Mouse (Mus musculus): ENCODE measurements around the gene Gm3468. TPM values are rescaled to one million over a fixed set of nuclear protein-coding genes. Genes with fewer than 3 reads are reported as not detected.
"Not testable (repeated sequence)": the region's sequence is repeated elsewhere in the genome, so short reads cannot be mapped to it uniquely, and the experiment has no call there.

Gene Gm3468
- polyA plus RNA-seq (2012; rRNA removed): 0.09 and 0.11 TPM in 2 replicates

DNA sequence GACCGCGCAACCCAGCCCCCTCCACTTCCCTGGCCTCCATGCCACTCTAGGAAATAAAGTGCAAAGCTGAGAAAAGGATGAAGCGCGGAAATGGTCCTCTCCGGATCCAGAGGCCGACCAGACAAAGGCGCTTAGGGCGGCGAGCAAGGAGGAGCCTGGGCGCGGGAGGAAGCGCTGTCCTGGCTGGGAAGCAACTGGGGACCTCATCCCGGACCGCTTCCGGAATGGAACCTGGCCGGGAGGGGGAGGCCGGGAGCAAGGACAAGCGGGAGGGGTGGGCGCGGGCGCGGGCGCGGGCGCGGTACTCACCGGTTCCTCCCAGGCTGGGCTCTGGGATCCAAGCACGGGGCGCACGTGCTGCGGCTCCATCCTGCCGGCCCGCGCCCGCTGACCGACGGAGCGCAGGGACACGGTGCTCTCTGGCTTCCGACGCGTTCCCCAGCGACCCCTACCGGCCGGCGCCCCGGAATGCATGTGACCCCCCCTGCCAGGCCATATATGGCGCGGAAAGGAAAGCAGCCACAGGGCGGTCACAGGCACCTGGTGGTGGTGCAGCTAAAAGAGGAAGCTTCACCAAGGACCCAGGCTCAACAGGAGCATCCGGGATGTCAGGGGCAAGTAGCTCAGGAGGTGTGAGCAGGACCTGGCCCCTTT lies at the start of gene Gm3468:
TSS of gene Gm3468 (minus strand) at position 394 of the 654 bp plus-strand sequence.
- H3K27me3 ChIP-seq (ENCODE audit: control insufficient read depth, insufficient read depth, low read length); H3K27ac ChIP-seq (ENCODE audit: insufficient read depth, low read length); DNase-seq (ENCODE audit: low read depth in 1 of 2, low spot score in 2 of 2); H3K4me3 ChIP-seq (ENCODE audit: extremely low read depth, insufficient read depth, insufficient read length); H3K4me1 ChIP-seq (ENCODE audit: control insufficient read depth, insufficient read depth, insufficient read length); H3K36me3 ChIP-seq (ENCODE audit: control insufficient read depth, insufficient read depth, low read length): not testable (repeated sequence)
- WGBS: 4% methylated on average over 40 of the region's 51 CpGs

DNA sequence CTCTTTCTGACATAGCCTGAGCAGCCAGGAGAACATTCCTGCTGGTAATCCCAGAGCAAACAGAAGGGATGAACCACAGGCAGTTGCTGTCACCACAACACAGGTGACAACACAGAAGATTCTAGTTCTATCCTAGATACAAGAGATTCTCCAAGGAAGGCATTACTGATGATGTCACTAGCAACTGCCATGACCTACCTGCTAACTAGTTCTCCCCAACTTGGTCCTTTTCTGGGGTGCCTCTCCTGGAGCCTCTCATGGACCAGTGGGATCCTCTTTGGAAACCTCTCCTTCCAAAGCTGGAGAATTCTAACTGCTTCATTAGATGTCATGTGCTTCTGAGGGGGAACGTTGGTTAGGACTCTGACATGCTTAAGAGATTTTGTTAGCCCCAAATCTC lies 17.2 kb upstream of the Gm3468 start, which contains the start of gene Gm3476:
TSS of gene Gm3476 (minus strand) at position 101 of the 400 bp plus-strand sequence.
- no CpG with 5 or more reads among the region's 1 CpGs for WGBS
- not testable (repeated sequence) for H3K4me1 ChIP-seq (ENCODE audit: control insufficient read depth, insufficient read depth, insufficient read length); H3K27me3 ChIP-seq (ENCODE audit: control insufficient read depth, insufficient read depth, low read length); H3K27ac ChIP-seq (ENCODE audit: insufficient read depth, low read length); H3K4me3 ChIP-seq (ENCODE audit: extremely low read depth, insufficient read depth, insufficient read length); DNase-seq (ENCODE audit: low read depth in 1 of 2, low spot score in 2 of 2); H3K36me3 ChIP-seq (ENCODE audit: control insufficient read depth, insufficient read depth, low read length)

DNA sequence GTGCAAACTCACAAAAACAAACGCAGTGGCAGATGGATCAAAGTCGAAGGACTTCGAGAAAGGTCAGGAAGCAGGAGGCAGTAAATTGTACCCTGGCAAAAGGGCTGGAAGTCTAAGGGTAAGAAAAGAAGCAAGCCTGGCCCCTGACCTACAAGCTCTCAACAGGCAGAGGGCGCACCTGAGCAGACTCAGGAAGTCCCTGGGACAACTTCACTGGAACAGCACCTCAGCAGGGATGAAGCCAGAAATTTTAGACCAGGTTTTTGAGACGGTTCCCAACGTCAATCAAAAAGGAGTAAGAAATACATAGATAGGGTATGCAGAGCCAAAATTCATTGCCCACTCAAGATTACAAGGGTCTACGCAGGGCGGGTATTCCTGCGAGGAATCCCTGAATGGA lies 965 bp downstream of the Gm3468 start:
- H3K36me3 ChIP-seq (ENCODE audit: control insufficient read depth, insufficient read depth, low read length): not testable (repeated sequence)
- WGBS: 15% methylated on average over 9 of the region's 9 CpGs

DNA sequence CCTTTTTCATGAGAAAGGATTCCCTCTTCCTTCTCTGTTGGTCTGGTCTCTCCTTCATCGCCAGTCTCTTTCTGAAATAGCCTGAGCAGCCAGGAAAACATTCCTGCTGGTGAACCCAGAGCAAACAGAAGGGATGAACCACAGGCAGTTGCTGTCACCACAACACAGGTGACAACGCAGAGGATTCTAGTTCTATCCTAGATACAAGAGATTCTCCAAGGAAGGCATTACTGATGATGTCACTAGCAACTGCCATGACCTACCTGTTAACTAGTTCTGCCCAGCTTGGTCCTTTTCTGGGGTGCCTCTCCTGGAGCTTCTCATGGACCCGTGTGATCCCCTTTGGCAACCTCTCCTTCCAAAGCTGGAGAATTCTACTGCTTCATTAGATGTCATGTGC lies 14.6 kb downstream of the Gm3468 start, which contains the start of gene Gm8206:
TSS of gene Gm8206 (minus strand) at position 101 of the 400 bp plus-strand sequence.
- not testable (repeated sequence) for DNase-seq (ENCODE audit: low read depth in 1 of 2, low spot score in 2 of 2); H3K4me1 ChIP-seq (ENCODE audit: control insufficient read depth, insufficient read depth, insufficient read length); H3K27me3 ChIP-seq (ENCODE audit: control insufficient read depth, insufficient read depth, low read length); H3K36me3 ChIP-seq (ENCODE audit: control insufficient read depth, insufficient read depth, low read length); H3K4me3 ChIP-seq (ENCODE audit: extremely low read depth, insufficient read depth, insufficient read length); H3K27ac ChIP-seq (ENCODE audit: insufficient read depth, low read length)
- 83% methylated on average over 3 of the region's 3 CpGs for WGBS

More for the DNA sequence above, 965 bp downstream of the Gm3468 start:
- H3K4me1 ChIP-seq (ENCODE audit: control insufficient read depth, insufficient read depth, insufficient read length); H3K4me3 ChIP-seq (ENCODE audit: extremely low read depth, insufficient read depth, insufficient read length); H3K27me3 ChIP-seq (ENCODE audit: control insufficient read depth, insufficient read depth, low read length); DNase-seq (ENCODE audit: low read depth in 1 of 2, low spot score in 2 of 2); H3K27ac ChIP-seq (ENCODE audit: insufficient read depth, low read length): not testable (repeated sequence)

DNA sequence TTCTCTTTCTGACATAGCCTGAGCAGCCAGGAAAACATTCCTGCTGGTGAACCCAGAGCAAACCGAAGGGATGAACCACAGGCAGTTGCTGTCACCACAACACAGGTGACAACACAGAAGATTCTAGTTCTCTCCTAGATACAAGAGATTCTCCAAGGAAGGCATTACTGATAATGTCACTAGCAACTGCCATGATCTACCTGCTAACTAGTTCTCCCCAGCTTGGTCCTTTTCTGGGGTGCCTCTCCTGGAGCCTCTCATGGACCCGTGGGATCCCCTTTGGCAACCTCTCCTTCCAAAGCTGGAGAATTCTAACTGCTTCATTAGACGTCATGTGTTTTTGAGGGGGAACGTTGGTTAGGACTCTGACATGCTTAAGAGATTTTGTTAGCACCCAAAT lies 50.3 kb downstream of the Gm3468 start, which contains the start of gene Gm6337:
TSS of gene Gm6337 (minus strand) at position 101 of the 400 bp plus-strand sequence.
- 72% methylated on average over 4 of the region's 4 CpGs for WGBS
- not testable (repeated sequence) for DNase-seq (ENCODE audit: low read depth in 1 of 2, low spot score in 2 of 2)

More for the DNA sequence above, 50.3 kb downstream of the Gm3468 start, which contains the start of gene Gm6337:
- not testable (repeated sequence) for H3K4me3 ChIP-seq (ENCODE audit: extremely low read depth, insufficient read depth, insufficient read length); H3K27me3 ChIP-seq (ENCODE audit: control insufficient read depth, insufficient read depth, low read length); H3K36me3 ChIP-seq (ENCODE audit: control insufficient read depth, insufficient read depth, low read length); H3K27ac ChIP-seq (ENCODE audit: insufficient read depth, low read length); H3K4me1 ChIP-seq (ENCODE audit: control insufficient read depth, insufficient read depth, insufficient read length)

Other genes starting within 250 kb of the Gm3468 start
- 0.06 TPM in 1 of 2 replicates, not detected in the other for gene Gm8237, start 228.3 kb downstream of the Gm3468 start, polyA plus RNA-seq (2012; rRNA removed)
- gene Gm3248, start 146.9 kb downstream of the Gm3468 start, polyA plus RNA-seq (2012; rRNA removed): 0.07 TPM in 1 of 2 replicates, not detected in the other
- not detected in 2 replicates for gene Gm3453, start 129.5 kb downstream of the Gm3468 start, polyA plus RNA-seq (2012; rRNA removed)
- gene Gm6337, start 50.4 kb downstream of the Gm3468 start, polyA plus RNA-seq (2012; rRNA removed): not detected in 2 replicates
- gene Gm8206, start 14.7 kb downstream of the Gm3468 start, polyA plus RNA-seq (2012; rRNA removed): 0.05 TPM in 1 of 2 replicates, not detected in the other
- not detected in 2 replicates for gene Gm3476, start 17.1 kb upstream of the Gm3468 start, polyA plus RNA-seq (2012; rRNA removed)
- not detected in 2 replicates for gene Gm21560, start 110.6 kb upstream of the Gm3468 start, polyA plus RNA-seq (2012; rRNA removed)
- gene Gm3411, start 178.6 kb upstream of the Gm3468 start, polyA plus RNA-seq (2012; rRNA removed): 0.14 and 0.48 TPM in 2 replicates
- not detected in 2 replicates for gene Gm21103, start 196.2 kb upstream of the Gm3468 start, polyA plus RNA-seq (2012; rRNA removed)
- not detected in 2 replicates for gene Gm3618, start 235.0 kb upstream of the Gm3468 start, polyA plus RNA-seq (2012; rRNA removed)